Mouse (Mus musculus): Measurements from ENCODE around the gene Fgfr1op.

Fgfr1op gene

DNA sequence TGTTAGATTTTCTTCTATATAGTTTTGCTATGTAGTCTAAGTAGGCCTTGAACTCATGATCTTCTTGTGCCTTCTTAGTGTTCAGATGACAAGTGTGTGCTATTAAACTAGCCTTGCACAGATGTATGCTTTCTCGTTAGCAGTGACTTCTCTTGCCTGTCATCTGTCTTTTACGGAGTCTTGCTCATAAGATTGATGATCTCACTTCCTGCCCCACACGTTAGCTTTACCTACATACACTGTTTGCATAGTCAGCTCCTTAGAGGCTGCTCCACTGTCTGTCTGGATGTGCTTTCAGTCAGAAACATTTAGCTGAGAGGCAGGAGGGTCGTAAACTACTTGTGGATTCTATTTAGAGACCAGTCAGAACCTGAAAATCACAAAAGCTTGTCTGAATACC is 5.8 kb downstream of the Fgfr1op start:
- DNase-seq: no peak

DNA sequence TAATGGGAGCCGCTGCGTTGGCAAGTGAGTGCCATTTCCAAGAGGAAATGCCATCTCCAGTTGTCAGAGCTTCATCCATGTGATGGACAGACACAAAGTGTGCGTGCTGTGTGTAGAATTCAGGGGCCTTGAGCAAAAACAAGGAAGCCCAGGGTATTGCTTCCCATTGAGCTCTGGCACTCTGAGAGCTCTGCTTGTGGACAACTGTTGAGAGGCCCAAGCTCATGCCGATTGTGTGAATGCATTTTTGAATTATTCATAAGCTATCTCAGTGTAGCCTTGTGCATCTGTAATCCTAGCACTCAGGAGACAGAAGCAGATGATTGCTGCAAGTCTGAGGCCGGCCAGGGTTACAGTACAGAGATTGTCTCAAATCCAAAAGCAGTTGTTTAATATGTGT is 11.8 kb downstream of the Fgfr1op start:
- DNase-seq: no peak

DNA sequence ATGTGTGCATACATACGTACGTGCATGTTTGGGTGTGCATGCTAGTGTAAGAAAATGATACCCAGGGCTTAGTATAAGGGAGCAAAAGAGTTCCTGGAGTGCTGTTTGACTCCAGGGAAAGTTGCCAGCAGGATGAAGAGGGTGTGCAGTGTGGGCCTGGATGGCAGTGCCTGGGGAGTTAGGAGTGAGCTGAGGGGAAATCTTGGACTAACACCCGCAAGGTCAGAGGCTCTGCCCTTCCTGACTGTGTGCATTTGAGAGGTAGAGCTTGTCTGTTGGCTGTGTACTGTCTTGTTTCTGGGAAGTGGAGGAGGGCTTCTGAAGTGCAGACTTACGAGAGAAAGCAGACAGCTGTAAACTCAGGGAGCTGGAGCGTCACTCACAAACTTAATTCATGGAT is 18.5 kb downstream of the Fgfr1op start:
- DNase-seq: no peak

DNA sequence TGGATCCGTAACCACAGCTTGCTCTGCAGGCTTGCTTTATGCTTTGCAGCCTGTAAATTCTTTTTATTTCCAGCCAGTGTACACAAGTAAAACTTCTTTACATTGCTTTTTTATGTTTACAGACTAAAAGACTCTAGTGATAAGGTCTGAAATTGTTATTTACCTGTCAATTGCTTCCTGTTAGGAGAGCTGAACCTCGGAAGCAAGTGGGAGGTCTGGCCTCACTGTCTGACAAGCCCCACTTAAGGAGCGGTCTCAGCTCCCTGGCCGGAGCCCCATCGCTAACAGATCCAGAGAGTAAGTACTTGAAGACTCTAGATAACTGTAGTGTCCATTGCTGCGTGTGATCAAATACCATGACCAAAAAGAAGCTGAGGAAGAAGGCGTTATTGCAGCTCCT is 18.9 kb downstream of the Fgfr1op start:
- DNase-seq: no peak

DNA sequence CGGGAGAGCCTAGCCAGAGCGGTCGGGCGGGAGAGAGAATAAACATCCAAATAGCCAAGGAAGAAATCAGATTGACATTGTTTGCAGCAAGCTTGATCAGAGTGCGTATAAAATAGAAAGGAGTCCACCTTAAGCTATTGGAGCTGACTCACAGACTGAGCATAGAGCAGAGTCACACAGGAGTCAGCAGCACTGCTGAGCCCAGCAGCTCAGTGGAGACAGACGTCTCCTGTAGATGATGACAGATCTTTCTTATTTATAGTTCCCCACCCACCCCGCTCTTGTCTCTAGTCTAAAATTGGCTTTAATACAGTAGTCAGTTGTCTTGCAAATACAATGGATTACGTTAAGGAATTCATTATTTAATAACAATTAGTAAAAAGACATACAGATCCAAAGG is 28.4 kb downstream of the Fgfr1op start:
- DNase-seq: no peak

DNA sequence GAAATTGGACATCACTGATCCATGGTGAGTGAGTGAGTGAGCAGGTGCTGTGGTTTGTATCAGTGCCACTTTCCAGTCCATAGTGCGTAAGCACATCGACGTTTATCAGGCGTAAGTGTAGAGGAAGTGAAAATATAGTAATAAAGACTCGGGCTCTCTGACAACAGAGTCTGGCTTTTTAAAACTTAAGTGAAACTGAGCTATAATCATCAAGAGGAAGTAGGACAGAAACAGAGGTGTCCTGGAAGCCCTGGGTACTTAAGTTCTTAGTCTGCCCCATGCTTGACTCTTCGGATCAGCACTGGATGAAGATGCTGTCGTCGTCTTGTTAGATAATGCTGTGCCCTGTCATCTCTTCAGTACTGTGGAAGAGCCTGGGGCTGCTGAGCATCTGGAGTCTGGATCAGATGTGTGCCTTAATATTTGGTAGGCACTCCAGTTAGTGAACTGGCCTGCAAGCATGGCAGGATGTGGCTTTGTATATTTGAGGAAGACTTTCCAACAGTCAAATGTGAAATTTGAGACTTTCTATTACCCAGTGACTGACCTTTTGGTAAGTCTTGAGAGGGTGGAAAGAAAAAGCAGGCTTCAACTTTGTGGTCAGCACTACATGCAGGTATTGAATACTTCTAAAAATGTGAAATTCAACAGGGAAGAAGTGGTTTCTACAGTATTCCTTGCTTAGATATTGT is 30.5 kb downstream of the Fgfr1op start:
- DNase-seq: no peak

DNA sequence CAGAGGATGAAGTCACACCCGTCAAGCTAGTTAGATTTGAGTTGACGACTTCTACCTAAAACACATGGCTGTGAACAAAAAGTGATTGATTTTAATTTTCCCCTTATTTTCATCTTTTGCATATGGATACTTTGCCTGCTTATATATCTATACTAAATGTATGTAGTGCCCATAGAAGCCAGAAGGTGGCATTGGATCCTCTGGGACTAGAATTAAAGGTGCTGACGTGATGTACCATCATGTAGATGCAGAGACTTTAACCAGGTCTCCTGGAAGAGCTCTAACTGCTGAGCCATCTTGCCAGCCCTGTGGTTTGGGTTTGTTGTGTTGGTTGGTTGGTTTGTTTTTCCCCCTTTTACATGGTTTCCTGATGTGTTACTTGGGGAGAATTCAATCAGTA is 32.4 kb downstream of the Fgfr1op start:
- no peak for DNase-seq

DNA sequence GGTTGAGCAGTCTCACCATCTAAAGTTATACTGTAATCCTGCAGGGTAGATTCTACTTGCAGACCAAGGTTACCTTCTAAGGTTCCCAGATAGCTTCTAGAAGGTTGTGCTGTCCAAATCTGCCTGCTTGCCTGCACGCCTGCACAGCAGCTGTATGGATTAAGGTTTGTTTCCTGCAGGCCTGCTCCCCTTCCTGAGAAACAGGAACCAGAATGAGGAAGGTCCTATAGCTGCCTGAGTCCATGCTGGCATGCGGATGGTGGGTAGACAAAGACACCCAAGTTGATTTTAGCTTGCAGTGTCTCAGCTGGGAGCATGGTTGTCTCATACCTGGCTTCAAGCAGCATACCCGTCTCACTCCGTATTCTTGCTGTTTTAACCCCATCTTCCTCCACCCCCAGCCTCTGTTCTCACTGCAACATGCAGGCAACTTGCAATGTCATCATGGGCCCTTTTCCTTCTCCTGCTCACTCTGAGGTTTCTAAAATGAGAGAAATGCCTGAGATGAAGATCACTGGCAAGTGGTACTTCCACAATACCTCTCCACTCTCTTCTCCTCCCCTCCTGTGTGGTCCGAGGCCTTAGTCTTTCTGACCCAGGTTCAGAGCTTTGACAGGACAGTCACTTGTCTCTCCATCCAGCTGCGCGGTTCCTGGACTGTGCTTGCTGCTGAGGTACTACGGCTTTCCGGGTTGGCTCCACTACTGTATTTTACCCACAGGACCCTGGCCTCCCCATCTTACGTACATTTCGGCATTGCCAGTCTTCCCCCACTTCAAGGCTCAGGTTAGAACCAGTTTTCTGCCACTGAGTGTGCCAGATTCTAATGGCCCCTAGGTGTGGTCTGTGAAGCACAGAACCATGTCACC is 34.0 kb downstream of the Fgfr1op start:
- no peak for DNase-seq

DNA sequence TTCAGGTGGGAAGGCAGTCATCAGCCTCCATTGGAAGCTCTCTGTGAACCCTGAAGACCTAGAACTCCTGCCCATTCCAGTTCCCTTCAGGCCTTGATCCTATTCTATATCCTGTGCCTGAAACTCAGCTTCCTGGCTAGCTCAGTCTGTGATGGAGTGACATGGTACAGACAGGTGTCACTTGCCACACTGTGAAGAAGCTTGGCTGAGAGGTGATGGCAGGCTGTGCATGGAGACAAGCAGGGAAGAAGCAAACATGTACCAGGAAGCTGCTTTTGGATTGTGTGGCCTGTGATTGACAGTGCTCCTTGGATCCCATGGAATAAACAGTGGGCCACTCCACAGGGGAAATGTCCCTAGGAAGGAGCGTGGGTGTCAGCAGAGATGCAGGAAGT is 34.6 kb downstream of the Fgfr1op start:
- DNase-seq: no peak

DNA sequence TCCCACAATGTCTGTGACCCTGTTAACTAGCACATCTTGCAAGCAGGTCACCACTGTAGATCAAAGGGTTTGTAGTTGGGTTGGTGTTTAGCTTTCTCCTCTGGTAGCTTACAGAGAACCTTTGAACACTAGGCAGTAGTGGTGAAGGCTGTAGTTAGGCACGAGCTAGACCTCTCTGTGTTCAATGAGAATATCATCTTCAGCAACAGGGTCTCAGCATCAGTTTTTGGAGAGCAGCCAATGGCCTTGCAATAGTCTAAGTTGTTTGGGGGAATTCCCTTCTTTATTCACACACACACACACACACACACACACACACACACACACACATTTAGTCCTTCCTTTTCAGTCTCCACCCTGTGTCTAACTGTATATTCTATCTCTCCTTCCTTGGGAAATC is 38.2 kb downstream of the Fgfr1op start:
- DNase-seq: no peak

DNA sequence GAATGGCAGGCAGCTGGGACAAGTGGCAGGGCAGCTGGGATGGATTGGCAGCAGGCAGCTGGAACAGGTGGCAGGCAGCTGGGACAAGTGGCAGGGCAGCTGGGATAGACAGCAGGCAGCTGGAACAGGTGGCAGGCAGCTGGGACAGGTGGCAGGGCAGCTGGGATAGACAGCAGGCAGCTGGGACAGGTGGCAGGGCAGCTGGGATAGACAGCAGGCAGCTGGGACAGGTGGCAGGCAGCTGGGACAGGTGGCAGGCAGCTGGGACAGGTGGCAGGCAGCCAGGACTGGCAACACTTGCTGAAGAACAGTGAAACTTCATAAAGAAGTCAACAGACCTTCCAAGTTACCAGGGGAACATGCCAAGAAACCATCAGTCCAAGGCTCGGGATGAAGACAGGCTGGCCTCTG is 39.9 kb downstream of the Fgfr1op start:
- peak; percentile 43 for DNase-seq

DNA sequence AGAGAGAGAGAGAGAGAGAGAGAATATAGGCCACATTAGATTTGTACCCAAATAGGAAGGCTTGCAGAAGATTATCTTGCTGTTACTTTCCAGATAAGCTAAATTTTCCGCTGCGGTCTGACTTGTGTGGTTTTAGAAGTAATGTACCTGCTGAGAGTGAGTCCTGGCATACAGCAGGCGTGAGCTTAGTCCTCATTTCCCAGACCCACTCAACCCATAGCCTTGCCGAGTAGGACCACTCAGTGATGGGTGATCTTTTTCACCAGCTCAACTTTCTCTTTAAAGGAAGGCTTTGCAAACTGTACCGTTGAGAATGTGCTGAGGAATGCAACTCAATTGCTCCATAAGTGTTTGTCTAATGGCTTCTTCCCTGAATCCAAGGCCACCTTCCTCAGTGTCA is 41.4 kb downstream of the Fgfr1op start:
- no peak for DNase-seq

DNA sequence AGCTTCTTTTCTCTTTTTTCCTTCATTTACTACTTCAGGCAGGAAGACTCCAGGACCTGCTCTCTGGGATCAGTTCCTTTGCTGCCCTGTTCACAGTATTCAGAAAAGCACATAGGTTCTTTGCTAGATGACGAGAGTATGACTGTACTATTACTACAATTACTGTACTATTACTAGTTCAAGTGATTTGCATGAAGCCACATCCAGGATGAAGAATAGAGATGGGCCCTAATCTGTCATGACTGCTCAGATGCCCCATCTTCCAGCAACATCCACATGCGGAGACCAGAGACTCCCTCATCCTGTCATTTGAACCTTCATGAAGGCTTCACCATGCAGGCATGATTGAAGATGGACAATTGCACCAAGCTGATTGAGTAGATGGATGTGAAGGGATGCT is 44.4 kb downstream of the Fgfr1op start:
- no peak for DNase-seq

DNA sequence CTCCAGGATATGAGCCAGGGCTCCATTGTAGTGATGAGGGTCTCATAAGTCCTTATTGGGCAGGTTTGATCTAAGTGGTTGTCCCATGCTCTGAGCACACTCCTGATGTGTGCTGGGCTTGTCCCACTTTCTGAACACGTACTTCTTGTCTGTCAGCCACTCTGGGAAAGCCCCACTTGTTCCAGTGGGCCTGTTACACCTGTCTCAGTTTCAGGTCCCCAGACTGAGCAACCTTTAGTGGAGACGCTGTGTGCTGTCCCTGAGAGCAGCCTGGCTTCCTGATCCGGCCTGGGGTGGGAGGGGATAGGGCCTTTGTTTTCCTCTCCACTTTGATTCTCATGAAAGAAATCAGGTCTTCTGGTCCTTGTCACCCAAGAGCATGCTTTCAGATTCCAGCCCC is 44.9 kb downstream of the Fgfr1op start:
- no peak for DNase-seq

DNA sequence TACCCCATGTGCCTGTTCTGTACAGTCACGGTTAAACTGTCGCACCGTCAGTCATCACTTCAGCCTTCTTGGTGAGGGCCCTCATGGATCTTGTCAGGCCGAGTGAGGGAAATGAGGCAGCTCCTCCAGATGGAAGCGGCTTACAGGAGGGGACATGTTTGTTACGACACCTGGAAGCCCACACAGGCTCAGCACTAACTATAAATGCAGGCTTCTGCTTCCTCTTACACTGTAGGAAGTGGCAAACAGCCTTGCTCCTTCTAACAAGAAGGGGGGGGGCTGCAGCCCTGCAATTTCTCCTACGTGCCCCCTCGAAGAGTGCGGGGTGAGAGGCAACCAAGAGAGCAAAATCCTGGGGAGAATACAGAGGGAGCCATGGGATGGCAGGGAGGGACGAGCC is 45.4 kb downstream of the Fgfr1op start:
- no peak for DNase-seq

DNA sequence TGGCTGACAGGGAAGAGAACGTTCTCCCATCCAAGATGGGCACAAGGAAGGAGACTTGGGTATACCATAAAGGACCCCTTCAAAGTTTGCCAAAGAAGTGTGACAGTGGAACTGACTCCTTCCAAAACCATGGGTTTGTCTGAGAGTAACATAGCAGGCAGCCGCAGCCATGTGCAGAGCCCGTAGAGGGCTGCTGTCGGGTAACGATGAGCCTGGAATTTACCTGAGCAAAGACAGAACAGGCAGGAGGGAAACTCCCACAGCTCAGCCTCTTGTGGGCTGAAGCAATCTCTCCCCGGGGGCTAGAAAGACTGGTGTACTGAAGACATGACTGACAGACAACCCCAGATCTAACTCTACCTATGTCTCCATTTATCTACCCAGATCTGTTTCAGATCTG is 46.1 kb downstream of the Fgfr1op start:
- DNase-seq: no peak

DNA sequence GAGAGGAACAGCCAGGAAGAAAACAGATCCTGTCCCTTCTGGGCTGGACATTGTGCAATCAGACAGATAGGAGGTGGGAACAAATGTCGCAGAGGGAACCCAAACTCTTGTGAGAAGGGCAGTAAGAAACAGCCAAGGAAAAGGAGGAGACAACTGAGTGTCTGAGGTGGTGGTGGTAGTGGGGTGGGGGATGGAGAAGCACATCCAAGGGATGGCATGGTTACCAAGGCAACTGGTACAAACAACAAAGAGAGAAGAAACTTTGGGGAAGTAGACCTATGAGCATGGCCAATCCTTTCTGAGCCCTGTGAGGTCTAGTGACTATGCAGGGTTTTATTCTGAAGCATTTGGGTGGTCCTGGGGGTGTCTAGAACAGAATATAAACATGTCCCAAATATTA is 49.1 kb downstream of the Fgfr1op start:
- DNase-seq: no peak

DNA sequence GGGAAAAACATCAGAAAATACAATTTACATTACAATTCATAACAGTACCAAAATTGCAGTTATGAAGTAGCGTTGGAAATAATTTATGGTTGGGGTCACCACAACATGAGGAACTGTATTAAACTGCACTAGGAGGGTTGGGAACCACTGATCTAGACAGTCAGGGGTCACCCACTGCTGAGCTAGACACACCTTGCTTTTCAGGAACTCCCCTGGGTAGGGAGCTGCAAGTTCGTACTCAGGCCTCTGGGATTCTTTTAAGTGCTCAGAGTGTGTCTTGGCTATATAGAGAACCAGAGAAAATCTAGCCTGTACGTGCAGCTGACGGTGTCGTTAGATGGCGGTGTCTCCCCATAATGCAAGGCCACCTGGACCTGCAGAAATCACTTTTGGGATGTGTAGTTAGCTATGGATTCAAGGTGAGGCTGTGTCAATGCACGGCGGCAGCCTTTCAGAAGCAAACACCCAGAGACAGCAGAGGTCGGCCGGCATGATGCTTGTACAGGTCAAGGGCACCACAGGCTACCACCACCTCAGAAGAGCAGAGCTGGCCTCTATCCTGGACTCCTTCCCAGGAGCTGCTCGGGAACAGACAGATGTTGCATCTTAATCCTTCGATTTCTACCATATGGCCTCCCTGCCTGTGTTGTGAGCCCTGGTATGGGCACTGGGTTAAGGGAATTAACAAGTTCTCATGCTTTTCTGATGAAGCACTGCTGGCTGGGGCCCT is 49.9 kb downstream of the Fgfr1op start:
- no peak for DNase-seq

DNA sequence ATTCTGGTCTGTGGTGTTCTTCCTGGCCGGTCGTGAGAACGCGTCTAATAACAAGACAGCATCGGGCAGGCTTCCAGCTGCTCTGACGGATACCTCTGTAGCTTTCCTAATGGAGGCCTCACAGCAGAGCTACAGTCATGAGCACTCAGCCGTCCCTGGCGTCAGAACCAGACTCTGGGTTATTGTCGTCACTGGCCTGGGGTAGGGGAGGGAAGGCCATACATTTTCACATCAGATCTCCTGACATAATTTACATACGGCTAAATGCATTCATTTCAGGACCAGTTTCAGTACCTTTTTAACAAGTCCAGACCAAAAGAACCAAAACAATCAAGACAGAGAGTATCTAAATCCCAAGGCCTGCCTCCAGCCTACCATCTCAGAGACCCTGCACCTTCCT is 57.9 kb downstream of the Fgfr1op start:
- no peak for DNase-seq

DNA sequence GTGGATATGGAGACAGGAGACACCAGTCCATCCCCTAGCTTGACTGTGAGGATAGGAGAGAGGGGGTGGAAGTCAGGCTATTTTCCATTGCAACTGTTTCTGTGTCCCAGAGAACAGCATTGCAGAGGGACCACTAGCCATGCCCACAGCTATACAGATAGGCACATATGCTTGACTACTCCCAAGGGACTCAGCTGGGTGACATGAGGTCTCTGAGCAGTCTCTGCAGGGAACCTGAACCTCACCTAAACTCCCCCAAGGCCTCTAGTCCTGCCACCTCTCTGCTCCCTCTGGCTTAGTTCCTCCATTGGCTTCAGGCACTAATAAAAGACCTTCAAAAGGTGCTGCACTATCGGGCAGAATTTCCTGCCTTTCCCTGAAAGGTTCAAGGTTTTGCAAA is 58.8 kb downstream of the Fgfr1op start:
- no peak for DNase-seq

DNA sequence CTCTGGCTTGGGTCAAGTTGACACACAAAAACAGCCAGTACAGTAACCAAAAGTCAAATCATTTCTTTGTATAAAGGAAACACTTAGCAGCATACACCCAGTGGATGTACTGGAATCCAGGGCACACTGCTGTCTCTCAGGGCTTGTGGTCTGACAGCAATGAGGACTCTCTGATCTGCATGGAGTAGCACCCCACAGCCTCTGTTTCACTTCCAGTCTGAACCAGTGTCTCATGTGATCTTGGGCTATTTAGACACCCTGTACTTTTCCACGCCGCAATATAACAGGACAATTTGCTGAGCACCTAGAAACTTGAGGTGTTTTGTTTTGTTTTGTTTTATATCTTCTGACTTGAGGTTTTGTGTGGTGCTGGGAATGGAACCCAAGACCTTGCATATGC is 59.9 kb downstream of the Fgfr1op start:
- DNase-seq: no peak

DNA sequence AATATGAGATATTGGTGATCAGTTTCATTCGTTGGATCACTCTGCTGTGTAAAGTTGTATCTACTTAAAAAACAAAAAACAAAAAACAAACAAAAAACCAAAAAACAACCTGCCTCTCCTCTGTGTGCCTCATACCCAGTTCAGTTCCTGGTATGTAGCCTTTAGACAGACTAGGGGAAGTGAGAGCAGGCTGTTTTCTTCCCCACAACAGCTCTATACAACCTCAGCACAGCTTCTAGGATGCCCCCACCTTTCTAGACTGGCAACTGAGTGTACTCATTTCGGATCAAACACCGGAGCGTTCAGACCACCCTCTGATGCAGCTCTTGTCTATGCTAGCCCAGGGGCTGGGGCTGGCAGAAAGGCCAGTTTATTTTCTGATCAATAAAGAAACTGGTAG is 60.4 kb downstream of the Fgfr1op start:
- DNase-seq: no peak

DNA sequence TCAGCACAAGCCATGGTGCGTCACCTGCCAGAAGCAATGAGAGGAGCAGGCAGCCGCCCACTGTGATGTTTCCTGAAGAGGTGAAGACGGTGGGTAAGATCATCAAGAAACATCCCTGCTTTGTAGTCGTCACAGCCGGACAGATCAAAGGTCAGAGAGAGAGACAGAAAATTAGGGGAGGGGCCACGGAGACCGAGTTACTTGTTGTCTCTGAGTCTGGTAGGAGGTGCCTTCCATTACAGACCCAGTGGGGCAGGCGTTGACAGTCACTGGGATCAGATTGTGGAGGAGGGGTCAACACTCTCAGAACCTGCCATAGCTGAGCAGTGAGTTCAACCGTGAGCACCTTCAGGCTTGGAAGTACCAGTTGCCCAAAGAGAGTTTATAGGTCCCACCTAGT is 63.3 kb downstream of the Fgfr1op start:
- no peak for DNase-seq

DNA sequence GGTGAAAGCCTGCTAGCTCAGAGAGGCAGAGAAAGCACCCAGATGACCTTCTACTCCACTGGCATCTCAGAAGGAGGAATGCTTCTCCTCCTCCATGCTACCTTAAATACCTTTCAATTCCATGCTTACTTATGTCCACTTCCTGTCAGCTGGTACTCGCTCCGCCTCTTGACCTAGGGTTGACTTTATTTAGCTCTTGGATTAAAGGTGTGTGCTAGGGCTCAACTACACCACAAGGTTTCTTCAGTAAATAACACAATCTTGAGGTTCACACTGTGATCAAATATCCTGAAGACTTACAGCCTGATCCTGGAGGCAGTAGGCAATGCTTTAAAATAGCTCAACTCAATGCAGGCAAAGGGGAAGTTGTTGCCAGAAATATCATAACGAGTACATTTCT is 64.3 kb downstream of the Fgfr1op start:
- DNase-seq: no peak

Data from lung, postnatal 14 days (tissue).